Comparison of ENCODE assay signal across 11 mouse cellular contexts in genomic region chr17:64622352-64622886, GRCm38 (mm10). TPM values are rescaled to one million over a fixed set of nuclear protein-coding genes. Genes with fewer than 3 reads are reported as not detected.
A peak's percentile ranks its signal among the peaks of the same experiment; 100 is the strongest.
DNase-seq lines count a peak whose midpoint lies in the region; ATAC-seq and TF ChIP-seq lines count a peak whose summit lies in the region.
"Had no signal": no experiment of that assay in that cellular context is flagged by ENCODE, and none has a peak within 500 bp of the region (broad histone marks: within the 10 kb centered on the region; RNA-seq: fewer than 3 reads in every experiment).

No protein-coding gene starts in this region.

- H3K36me3 ChIP-seq in hindbrain, embryonic 11.5 days (ENCODE audit: control insufficient read depth, insufficient read depth, low read length), result 0 out of 2 replicates have a peak, but pooled peaks cover 3% of the 10 kb centered on the region

- H3K27ac ChIP-seq in hindbrain, embryonic 11.5 days (ENCODE audit: low read depth, low read length), result no peak overlapping the region
- H3K27ac ChIP-seq: embryonic facial prominence, embryonic 15.5 days; neural tube, embryonic 15.5 days had no signal

- H3K4me3 ChIP-seq in lung, adult 2 months (replicated peaks; ENCODE audit: extremely low read depth, low read depth, low read length), result peak overlapping the region; percentile 46
- H3K4me3 ChIP-seq in hindbrain, embryonic 11.5 days (ENCODE audit: low read depth, low read length), result no peak overlapping the region
- H3K4me3 ChIP-seq: embryonic facial prominence, embryonic 15.5 days; neural tube, embryonic 15.5 days had no signal

- WGBS in lung, adult 2 months, result 50% methylated on average over 11 of the region's 11 CpGs
- WGBS in hindbrain, embryonic 11.5 days, result 69% methylated on average over 11 of the region's 11 CpGs

- H3K4me1 ChIP-seq in lung, adult 2 months (ENCODE audit: control insufficient read depth, insufficient read depth, low read length), result peaks cover 12% of the 10 kb centered on the region
- H3K4me1 ChIP-seq in hindbrain, embryonic 11.5 days (replicated peaks; ENCODE audit: control insufficient read depth, insufficient read depth, low read length), result no peaks in the 10 kb centered on the region
- H3K4me1 ChIP-seq: embryonic facial prominence, embryonic 15.5 days had no signal

- peak; percentile 36 to 38 for DNase-seq in B cell, adult 2 months
- peak; percentile 6 for DNase-seq in T-cell, adult 2 months (ENCODE audit: low spot score)
- DNase-seq in heart, postnatal 25 days (ENCODE audit: low spot score), result peak; percentile 40
- DNase-seq in lung, adult 2 months, result no peak
- DNase-seq in adipocyte (ENCODE audit: low spot score), result no peak
- no peak for DNase-seq in thymus, postnatal 10 days (ENCODE audit: low spot score in 2 of 2)
- DNase-seq in thymus, postnatal 25 days, result no peak
- DNase-seq in hindbrain, embryonic 11.5 days (ENCODE audit: low spot score), result no peak
- DNase-seq: left cerebral cortex, postnatal 4 days had no signal

- H3K9ac ChIP-seq in hindbrain, embryonic 11.5 days (ENCODE audit: low read depth, low read length), result no peak overlapping the region
- H3K9ac ChIP-seq: embryonic facial prominence, embryonic 15.5 days; neural tube, embryonic 15.5 days had no signal

- H3K9me3 ChIP-seq in hindbrain, embryonic 11.5 days (ENCODE audit: control insufficient read depth, low read length), result no peaks in the 10 kb centered on the region
- H3K9me3 ChIP-seq: embryonic facial prominence, embryonic 15.5 days; neural tube, embryonic 15.5 days had no signal

- no peaks in the 10 kb centered on the region for H3K27me3 ChIP-seq in hindbrain, embryonic 11.5 days (ENCODE audit: control insufficient read depth, insufficient read depth, low read length)
- H3K27me3 ChIP-seq: embryonic facial prominence, embryonic 15.5 days; neural tube, embryonic 15.5 days had no signal

- intact Hi-C loops in heart, postnatal 25 days (cut with DNase I), result no loop called here

- peak; percentile 33; the same call in 1 of the 2 replicates for TF ChIP-seq POLR2A in lung, adult 2 months (IDR thresholded peaks at IDR 0.05; ENCODE audit: borderline replicate concordance, extremely low read depth, low read depth, low read length)

- TF ChIP-seq CTCF in lung, adult 2 months (IDR thresholded peaks at IDR 0.05; ENCODE audit: insufficient read depth, low read length), result no peak

- no peak for ATAC-seq in hindbrain, embryonic 11.5 days (ENCODE audit: low FRiP score)

- no peak overlapping the region for H3K4me2 ChIP-seq in hindbrain, embryonic 11.5 days (replicated peaks; ENCODE audit: low read depth, low read length)
- H3K4me2 ChIP-seq: embryonic facial prominence, embryonic 15.5 days; neural tube, embryonic 15.5 days had no signal

RNA-seq across cellular contexts. Expression of gene Man2a1, which starts 21.9 kb away (rescaled TPM):
- 10 to 100 TPM; 18.3 to 20.4 TPM for total RNA-seq in heart, postnatal 25 days (2021)
- 15.3 and 16.9 TPM in 2 replicates for polyA plus RNA-seq in lung, adult 2 months (2012; rRNA removed)
- 4.8 and 5.9 TPM in 2 replicates for polyA plus RNA-seq in hindbrain, embryonic 11.5 days (2014; fragmentation: Nextera tagmentation; extraction: Ambion mirVana)

Comparison
In these comparisons a context has a peak if more than half of its experiments do, and no peak if none do; other contexts are left out.
1. DNase-seq: peak in B cell, adult 2 months (2 of 2), T-cell, adult 2 months (single experiment) and heart, postnatal 25 days (single experiment); none in lung, adult 2 months (single experiment), adipocyte (single experiment), thymus, postnatal 10 days (0 of 2), thymus, postnatal 25 days (single experiment) and hindbrain, embryonic 11.5 days (single experiment).